Mouse (Mus musculus): ENCODE measurements around the gene Usp30. TPM values are rescaled to one million over a fixed set of nuclear protein-coding genes. Genes with fewer than 3 reads are reported as not detected.

Gene Usp30
- total RNA-seq, 1 experiment, result 15.8 TPM

DNA sequence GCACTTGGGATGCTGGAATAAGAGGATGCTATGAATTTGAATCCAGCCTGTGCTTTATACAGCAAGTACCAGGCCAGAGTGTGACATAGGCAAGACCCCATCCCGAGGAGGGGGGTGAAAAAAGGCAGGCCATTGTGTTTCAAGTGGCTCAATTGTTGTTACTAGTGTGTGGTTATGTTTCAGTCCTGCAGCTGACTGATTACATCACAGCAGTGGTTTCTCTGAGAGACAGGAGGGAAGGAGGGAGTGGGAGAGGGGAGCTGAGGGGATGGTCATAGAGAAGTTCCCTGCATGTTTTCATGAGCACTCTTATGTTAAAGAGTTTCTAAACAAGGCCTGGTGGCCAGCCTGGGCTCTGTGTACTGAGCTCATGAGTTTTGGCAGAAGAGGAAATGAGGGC, 37.5 kb downstream of the Usp30 start:
- no peak overlapping the region for H3K9ac ChIP-seq (ENCODE audit: insufficient read depth, low read depth, low read length, poor library complexity, severe bottlenecking)
- H3K4me1 ChIP-seq (ENCODE audit: control insufficient read depth in 2 of 2, insufficient read depth in 2 of 2, low read length in 2 of 2, poor library complexity in 1 of 2), result peaks cover 0 to 7% of the 10 kb centered on the region in 2 experiments; a peak in 1 of 4 replicates
- H3K4me3 ChIP-seq (ENCODE audit: insufficient read depth in 1 of 2, low read depth in 1 of 2, low read length in 2 of 2, poor library complexity in 1 of 2, severe bottlenecking in 1 of 2), result no peak overlapping the region
- in situ Hi-C loops (cut with MboI; ENCODE audit: low sequenced_read_pairs in 2 of 2, unreplicated experiment in 2 of 2), result no loop called here
- H3K36me3 ChIP-seq (ENCODE audit: control insufficient read depth, insufficient read depth, low read length, poor library complexity, severe bottlenecking), result peaks cover 7% of the 10 kb centered on the region; the same call in 1 of the 2 replicates
- no peak for DNase-seq (ENCODE audit: low read depth, low spot score)
- H3K9me3 ChIP-seq (ENCODE audit: control insufficient read depth, insufficient read depth, low read depth, low read length), result no peaks in the 10 kb centered on the region
- TF ChIP-seq MAFK (IDR thresholded peaks at IDR 0.05; ENCODE audit: insufficient read depth, low read depth, low read length) (no peak), ZC3H11A (IDR thresholded peaks at IDR 0.05; ENCODE audit: borderline replicate concordance, low read depth, low read length) (no peak), ZNF384 (IDR thresholded peaks at IDR 0.05; ENCODE audit: low read depth, low read length) (no peak), CHD2 (IDR thresholded peaks at IDR 0.05; ENCODE audit: low read depth, low read length) (no peak), HCFC1 (IDR thresholded peaks at IDR 0.05; ENCODE audit: borderline replicate concordance, insufficient read depth, low read length) (no peak)
- H3K27ac ChIP-seq (ENCODE audit: insufficient read depth, low read depth, low read length, poor library complexity, severe bottlenecking), result no peak overlapping the region

DNA sequence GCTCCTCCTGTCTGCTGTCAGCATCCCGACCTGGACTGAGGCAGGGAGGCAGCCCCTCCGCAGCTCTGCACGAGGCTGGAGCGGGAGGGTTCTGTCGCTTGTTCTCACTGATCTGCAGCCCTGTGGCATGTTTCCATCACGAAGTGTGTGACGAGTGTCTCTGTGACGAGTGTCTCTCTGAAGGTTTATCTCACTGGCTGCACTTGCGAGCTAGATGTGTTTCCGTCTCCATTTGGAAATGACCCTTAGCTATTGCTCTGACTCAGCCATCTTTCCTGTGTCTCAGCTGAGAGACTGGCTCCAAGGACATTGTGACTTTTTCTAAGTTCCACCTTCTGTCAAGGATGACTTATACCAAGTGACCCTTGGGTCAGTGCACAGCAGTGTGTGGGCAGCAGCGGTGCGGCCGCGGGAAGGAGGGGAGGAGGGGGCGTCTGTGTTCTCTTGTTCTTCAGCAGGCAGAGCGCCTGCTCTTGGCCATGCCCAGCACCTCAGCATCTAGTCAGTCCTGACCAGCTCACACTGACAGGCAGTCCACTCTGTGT, 41.2 kb downstream of the Usp30 start:
- H3K9ac ChIP-seq (ENCODE audit: insufficient read depth, low read depth, low read length, poor library complexity, severe bottlenecking), result no peak overlapping the region
- in situ Hi-C loops (cut with MboI; ENCODE audit: low sequenced_read_pairs in 2 of 2, unreplicated experiment in 2 of 2), result no loop called here
- peaks cover 24% of the 10 kb centered on the region for H3K36me3 ChIP-seq (ENCODE audit: control insufficient read depth, insufficient read depth, low read length, poor library complexity, severe bottlenecking)

DNA sequence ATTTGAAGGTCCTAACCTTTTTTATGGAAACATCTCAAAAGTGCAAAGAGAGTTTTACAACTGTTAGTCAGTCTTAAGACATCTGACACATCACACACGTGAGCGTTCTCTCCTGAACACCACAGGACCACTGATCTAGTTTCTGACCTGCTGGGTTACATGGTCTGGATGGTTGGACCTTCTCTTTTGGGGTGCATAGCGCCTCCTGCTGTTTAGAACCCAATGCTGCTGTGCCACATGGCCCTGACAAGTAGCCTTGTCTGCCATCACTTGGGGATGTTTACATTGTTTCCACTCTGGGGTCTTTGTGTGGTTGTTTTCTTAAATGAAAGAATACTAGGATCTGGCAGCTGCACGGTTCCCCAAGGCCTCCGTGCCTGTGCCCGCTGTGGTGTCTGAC, 48.1 kb downstream of the Usp30 start:
- peaks cover 17% of the 10 kb centered on the region for H3K36me3 ChIP-seq (ENCODE audit: control insufficient read depth, insufficient read depth, low read length, poor library complexity, severe bottlenecking)
- no peak overlapping the region for H3K4me3 ChIP-seq (ENCODE audit: insufficient read depth in 1 of 2, low read depth in 1 of 2, low read length in 2 of 2, poor library complexity in 1 of 2, severe bottlenecking in 1 of 2)
- H3K27ac ChIP-seq (ENCODE audit: insufficient read depth, low read depth, low read length, poor library complexity, severe bottlenecking), result no peak overlapping the region
- H3K4me1 ChIP-seq (ENCODE audit: control insufficient read depth in 2 of 2, insufficient read depth in 2 of 2, low read length in 2 of 2, poor library complexity in 1 of 2), result peaks cover 0 to 4% of the 10 kb centered on the region in 2 experiments; a peak in 1 of 4 replicates
- in situ Hi-C loops (cut with MboI; ENCODE audit: low sequenced_read_pairs in 2 of 2, unreplicated experiment in 2 of 2), result no loop called here
- no peak for DNase-seq (ENCODE audit: low read depth, low spot score)
- H3K9me3 ChIP-seq (ENCODE audit: control insufficient read depth, insufficient read depth, low read depth, low read length), result no peaks in the 10 kb centered on the region
- H3K9ac ChIP-seq (ENCODE audit: insufficient read depth, low read depth, low read length, poor library complexity, severe bottlenecking), result no peak overlapping the region
- no peak for TF ChIP-seq HCFC1 (IDR thresholded peaks at IDR 0.05; ENCODE audit: borderline replicate concordance, insufficient read depth, low read length)
- TF ChIP-seq MAFK (IDR thresholded peaks at IDR 0.05; ENCODE audit: insufficient read depth, low read depth, low read length), result no peak
- no peak for TF ChIP-seq ZC3H11A (IDR thresholded peaks at IDR 0.05; ENCODE audit: borderline replicate concordance, low read depth, low read length)
- TF ChIP-seq ZNF384 (IDR thresholded peaks at IDR 0.05; ENCODE audit: low read depth, low read length), result no peak
- TF ChIP-seq CHD2 (IDR thresholded peaks at IDR 0.05; ENCODE audit: low read depth, low read length), result no peak

More for the DNA sequence above, 41.2 kb downstream of the Usp30 start:
- no peaks in the 10 kb centered on the region for H3K4me1 ChIP-seq (ENCODE audit: control insufficient read depth in 2 of 2, insufficient read depth in 2 of 2, low read length in 2 of 2, poor library complexity in 1 of 2)
- H3K9me3 ChIP-seq (ENCODE audit: control insufficient read depth, insufficient read depth, low read depth, low read length), result no peaks in the 10 kb centered on the region
- DNase-seq (ENCODE audit: low read depth, low spot score), result no peak
- H3K27ac ChIP-seq (ENCODE audit: insufficient read depth, low read depth, low read length, poor library complexity, severe bottlenecking), result no peak overlapping the region
- TF ChIP-seq CHD2 (IDR thresholded peaks at IDR 0.05; ENCODE audit: low read depth, low read length) (no peak), ZNF384 (IDR thresholded peaks at IDR 0.05; ENCODE audit: low read depth, low read length) (no peak), HCFC1 (IDR thresholded peaks at IDR 0.05; ENCODE audit: borderline replicate concordance, insufficient read depth, low read length) (no peak)
- H3K4me3 ChIP-seq (ENCODE audit: insufficient read depth in 1 of 2, low read depth in 1 of 2, low read length in 2 of 2, poor library complexity in 1 of 2, severe bottlenecking in 1 of 2), result no peak overlapping the region

DNA sequence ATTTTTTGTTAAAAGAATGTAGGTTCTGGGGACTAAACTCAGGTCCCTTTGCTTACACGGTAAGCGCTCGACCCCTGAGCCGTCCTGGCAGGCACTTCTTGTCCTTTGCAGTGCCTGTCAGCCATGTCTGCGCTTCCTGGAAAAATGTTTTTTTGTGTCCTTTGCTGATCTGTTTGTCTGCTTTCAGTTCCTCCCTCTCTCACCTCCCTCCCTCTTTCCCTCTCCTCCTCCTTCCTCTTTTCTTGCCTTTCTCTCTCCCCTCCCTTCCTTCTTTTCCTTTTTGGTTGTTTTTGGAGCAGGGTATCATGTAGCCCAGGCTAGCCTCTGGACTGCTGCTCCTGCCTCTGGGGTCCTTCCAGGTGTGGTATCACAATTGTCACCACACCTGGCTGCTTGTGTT, 49.8 kb downstream of the Usp30 start:
- Histone ChIP-seq H3K4me3 (ENCODE audit: insufficient read depth in 1 of 2, low read depth in 1 of 2, low read length in 2 of 2, poor library complexity in 1 of 2, severe bottlenecking in 1 of 2) (no peak overlapping the region), H3K4me1 (ENCODE audit: control insufficient read depth in 2 of 2, insufficient read depth in 2 of 2, low read length in 2 of 2, poor library complexity in 1 of 2) (peaks cover 0 to 12% of the 10 kb centered on the region in 2 experiments; a peak in 1 of 4 replicates), H3K9ac (ENCODE audit: insufficient read depth, low read depth, low read length, poor library complexity, severe bottlenecking) (no peak overlapping the region), H3K9me3 (ENCODE audit: control insufficient read depth, insufficient read depth, low read depth, low read length) (no peaks in the 10 kb centered on the region), H3K27ac (ENCODE audit: insufficient read depth, low read depth, low read length, poor library complexity, severe bottlenecking) (no peak overlapping the region), H3K36me3 (ENCODE audit: control insufficient read depth, insufficient read depth, low read length, poor library complexity, severe bottlenecking) (peaks cover 9% of the 10 kb centered on the region; the same call in 1 of the 2 replicates)
- in situ Hi-C loops (cut with MboI; ENCODE audit: low sequenced_read_pairs in 2 of 2, unreplicated experiment in 2 of 2), result no loop called here
- no peak for TF ChIP-seq ZNF384 (IDR thresholded peaks at IDR 0.05; ENCODE audit: low read depth, low read length)
- TF ChIP-seq HCFC1 (IDR thresholded peaks at IDR 0.05; ENCODE audit: borderline replicate concordance, insufficient read depth, low read length), result no peak
- DNase-seq (ENCODE audit: low read depth, low spot score), result no peak

DNA sequence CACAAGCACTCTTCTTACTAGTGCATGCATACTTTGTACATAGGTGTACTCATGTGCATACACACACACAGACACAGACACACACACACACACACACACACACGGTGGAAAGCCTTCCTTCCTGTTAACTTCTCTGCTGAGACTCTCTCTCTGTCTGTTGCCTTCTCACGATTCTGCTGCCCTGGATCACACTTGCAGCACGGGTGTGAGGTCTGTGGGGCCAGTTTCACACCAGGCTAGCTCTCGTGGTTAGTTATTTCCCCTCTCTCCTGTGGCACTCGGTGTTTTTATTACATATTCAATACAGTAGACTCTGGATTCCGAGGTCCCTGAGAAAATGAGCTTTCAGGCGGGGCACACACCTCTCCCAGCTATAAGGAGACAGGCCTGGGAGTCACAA, 51.3 kb downstream of the Usp30 start:
- Histone ChIP-seq H3K4me1 (ENCODE audit: control insufficient read depth in 2 of 2, insufficient read depth in 2 of 2, low read length in 2 of 2, poor library complexity in 1 of 2) (peaks cover 0 to 18% of the 10 kb centered on the region in 2 experiments; a peak in 1 of 4 replicates), H3K9ac (ENCODE audit: insufficient read depth, low read depth, low read length, poor library complexity, severe bottlenecking) (no peak overlapping the region), H3K9me3 (ENCODE audit: control insufficient read depth, insufficient read depth, low read depth, low read length) (no peaks in the 10 kb centered on the region), H3K4me3 (ENCODE audit: insufficient read depth in 1 of 2, low read depth in 1 of 2, low read length in 2 of 2, poor library complexity in 1 of 2, severe bottlenecking in 1 of 2) (no peak overlapping the region), H3K27ac (ENCODE audit: insufficient read depth, low read depth, low read length, poor library complexity, severe bottlenecking) (no peak overlapping the region), H3K36me3 (ENCODE audit: control insufficient read depth, insufficient read depth, low read length, poor library complexity, severe bottlenecking) (peaks cover 16% of the 10 kb centered on the region)
- in situ Hi-C loops (cut with MboI; ENCODE audit: low sequenced_read_pairs in 2 of 2, unreplicated experiment in 2 of 2), result no loop called here
- no peak for DNase-seq (ENCODE audit: low read depth, low spot score)
- TF ChIP-seq HCFC1 (IDR thresholded peaks at IDR 0.05; ENCODE audit: borderline replicate concordance, insufficient read depth, low read length) (no peak), ZC3H11A (IDR thresholded peaks at IDR 0.05; ENCODE audit: borderline replicate concordance, low read depth, low read length) (no peak), MAFK (IDR thresholded peaks at IDR 0.05; ENCODE audit: insufficient read depth, low read depth, low read length) (no peak), CHD2 (IDR thresholded peaks at IDR 0.05; ENCODE audit: low read depth, low read length) (no peak), ZNF384 (IDR thresholded peaks at IDR 0.05; ENCODE audit: low read depth, low read length) (no peak)
